1 mouse cellular context compared by ENCODE assay signal in genomic region chr5:65401251-65401994, GRCm38 (mm10).
TF ChIP-seq lines count a peak whose summit lies in the region.

No protein-coding gene starts in this region.

TF ChIP-seq in C2C12, 6 proteins besides CTCF, POLR2A, EP300 and RAD21:
- TF ChIP-seq MYOG (IDR thresholded peaks at IDR 0.05; ENCODE audit: control insufficient read depth, extremely low read depth, insufficient read length): no peak
- TF ChIP-seq FOSL1 (IDR thresholded peaks at IDR 0.05; ENCODE audit: insufficient read depth, low read length, poor library complexity, severe bottlenecking): no peak
- TF ChIP-seq MAX (IDR thresholded peaks at IDR 0.05): no peak
- no peak for TF ChIP-seq CEBPB (IDR thresholded peaks at IDR 0.05; ENCODE audit: low read depth)
- no peak for TF ChIP-seq MYOD1 (IDR thresholded peaks at IDR 0.05; ENCODE audit: control insufficient read depth, insufficient read length, low read depth)
- TF ChIP-seq USF1 (IDR thresholded peaks at IDR 0.05; ENCODE audit: low read depth): no peak
TF ChIP-seq in C2C12: peak in this region for 0.
